Mouse (Mus musculus): ENCODE measurements around the gene Dcst2.

Gene Dcst2

DNA sequence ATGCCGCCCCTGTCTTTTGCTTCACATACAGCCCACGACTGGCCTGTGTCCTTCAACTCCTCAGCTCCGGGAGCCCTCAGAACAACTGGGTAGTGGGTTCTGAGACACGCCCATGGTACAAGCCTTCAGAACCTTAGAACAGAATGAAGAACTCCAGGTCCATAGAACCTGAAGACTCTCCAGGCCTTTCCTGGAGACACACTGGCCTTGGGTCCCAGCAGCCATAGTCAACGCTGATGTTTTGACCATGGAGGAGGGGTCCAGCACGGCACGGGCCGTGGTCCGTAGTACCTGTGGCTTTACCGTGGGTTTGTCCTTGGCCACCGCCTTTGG is 3.3 kb downstream of the Dcst2 start, which contains the start of gene Dcst1:
TSS of gene Dcst1 (minus strand) at position 101 of the 333 bp plus-strand sequence.
- no peak for DNase-seq

DNA sequence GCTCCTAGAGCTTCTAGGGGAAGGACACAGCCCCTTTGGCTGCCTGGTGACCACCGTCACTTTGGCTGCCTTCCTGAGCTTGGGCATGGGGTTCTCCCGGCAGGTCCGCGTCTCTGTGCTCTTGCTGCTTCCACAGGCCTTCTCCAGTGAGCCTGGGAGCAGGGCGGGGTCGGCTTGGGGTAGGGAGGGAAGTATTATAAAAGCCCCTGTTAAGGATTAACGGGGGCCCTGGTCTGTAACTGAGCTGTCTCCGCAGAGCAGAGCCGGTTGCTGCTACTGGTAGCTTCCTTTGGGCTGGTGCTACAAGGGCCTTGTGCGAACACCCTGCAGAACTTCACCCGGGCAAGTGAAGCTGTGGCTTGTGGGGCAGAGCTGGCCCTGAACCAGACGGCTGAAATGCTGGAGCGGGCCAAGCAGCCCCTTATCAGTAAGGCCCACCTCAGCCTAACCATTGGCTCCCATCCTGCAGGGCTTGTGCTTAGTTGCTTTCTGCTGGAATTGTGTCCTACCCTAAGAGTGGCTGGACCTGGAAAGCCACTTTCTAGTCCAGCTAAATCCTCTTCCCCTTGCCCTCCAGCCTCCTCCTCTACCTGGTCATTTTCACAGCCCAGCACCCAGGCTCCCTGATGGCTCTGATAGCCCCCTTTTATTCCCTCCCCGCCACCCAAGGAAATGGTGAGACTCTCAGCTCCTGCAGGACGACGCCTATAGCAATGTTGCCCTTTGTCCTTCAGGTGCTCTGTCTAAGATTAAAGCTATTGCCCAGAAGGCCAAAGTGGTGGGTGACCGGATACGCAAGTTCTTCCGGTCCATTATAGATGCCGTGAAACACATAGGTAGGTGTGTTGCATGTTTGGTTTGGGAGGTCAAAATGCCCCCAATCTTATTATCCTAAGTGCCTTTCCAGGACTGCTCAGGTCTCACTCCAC is 4.0 kb downstream of the Dcst2 start:
- no peak for DNase-seq

DNA sequence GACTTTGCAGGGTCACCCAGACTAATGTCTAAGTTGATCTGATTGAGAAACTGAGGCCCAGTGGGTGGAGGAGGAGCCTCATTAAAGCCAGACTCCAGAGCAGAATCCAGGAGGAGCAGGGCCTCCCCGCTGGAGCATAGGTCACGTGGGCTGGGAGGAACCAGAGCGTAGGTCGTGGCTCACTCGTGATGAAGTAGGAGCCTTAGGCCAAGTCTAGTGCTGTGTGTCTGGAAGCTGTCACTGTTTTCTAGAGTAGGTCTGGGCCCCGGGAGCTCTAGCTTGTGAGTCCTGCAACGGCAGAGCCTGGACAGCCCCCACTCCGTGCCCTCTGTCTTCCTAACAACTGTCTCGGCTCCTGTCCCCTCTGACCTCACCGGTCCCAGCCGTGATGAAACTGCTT is 5.6 kb downstream of the Dcst2 start:
- DNase-seq, result no peak

DNA sequence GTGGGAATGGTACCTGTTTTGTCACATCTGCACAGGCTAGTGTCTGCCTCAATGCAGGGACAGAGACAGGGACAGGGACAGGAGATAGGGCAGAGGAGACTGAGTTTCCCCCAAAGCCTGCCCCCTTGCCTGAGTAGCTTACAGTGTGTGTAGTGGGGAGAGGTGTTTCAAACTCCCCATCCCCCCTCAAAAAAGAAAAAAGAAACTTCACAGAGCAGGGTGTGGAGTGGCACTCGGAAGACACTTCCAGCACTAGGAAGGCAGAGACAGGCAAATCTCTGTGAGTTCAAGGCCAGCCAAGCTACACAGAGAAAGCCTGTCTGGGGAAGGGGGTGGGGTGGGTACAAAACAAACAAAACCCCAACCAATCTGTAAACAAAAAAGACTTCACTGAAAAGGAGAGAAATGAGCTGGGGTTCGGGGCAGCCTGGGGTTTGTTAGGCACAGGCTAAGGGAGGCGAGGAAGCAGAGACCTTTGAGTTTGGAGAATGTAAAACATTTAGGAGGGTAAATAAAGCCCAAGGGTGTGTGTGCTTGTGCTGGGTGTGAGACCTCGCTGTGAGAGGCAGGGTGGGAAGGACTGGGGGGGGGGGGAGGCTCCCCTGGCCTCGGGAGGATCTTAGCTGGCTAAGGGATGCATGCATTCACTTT is 11.9 kb downstream of the Dcst2 start:
- DNase-seq, result no peak

DNA sequence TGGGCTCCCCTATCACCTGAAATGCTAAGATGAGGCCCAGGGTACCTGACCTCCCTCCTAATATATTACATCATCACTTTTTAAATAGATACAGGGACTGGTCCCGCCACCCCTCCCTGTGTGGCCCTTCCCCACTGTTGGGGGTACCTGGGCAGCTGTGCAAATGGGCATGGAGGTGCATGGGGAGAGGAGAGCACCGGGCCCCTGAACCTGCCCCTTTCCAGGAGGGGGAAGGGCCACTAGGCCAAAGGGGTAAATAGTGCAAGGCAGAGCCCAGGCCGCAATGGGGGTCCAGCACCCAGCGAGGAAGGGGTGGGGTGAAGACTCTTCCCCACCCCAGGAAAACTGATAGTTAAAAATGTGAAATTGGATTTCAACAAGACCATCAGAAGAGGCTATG is 16.1 kb downstream of the Dcst2 start:
- DNase-seq, result no peak

DNA sequence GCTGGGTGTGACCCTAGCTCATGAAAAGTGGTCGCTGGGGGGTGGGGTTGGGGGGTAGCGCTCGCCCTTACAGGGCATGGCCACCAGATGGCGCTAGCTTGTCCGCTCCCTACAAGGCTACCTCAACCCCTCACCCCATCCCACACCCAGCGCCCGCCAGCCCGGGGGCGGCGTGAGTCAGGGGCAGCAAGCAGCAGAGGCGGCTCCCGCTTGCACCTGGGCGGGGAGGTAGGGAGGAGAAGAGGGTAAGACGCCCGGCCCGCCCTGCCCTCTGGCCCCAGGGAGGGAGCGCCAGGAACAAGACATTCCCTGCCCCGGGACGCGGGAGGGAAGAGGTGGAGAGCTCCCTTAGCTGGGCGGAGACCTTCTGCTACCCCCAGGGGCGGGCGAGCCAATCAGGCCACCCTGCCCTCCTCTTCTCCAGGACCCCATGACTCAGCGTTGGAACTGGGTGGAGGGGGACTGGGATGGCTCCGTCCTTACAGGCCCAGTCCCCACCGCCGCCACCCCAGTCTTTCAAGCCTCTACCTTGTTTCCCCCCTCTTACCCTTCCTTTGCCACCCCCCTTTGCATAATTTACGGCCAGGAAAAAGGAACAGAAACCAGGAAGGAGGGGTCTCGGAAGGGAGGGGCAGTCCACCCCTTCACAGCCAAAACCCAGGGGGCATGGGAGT is 16.8 kb downstream of the Dcst2 start:
- DNase-seq, result peak; percentile 87 to 89

DNA sequence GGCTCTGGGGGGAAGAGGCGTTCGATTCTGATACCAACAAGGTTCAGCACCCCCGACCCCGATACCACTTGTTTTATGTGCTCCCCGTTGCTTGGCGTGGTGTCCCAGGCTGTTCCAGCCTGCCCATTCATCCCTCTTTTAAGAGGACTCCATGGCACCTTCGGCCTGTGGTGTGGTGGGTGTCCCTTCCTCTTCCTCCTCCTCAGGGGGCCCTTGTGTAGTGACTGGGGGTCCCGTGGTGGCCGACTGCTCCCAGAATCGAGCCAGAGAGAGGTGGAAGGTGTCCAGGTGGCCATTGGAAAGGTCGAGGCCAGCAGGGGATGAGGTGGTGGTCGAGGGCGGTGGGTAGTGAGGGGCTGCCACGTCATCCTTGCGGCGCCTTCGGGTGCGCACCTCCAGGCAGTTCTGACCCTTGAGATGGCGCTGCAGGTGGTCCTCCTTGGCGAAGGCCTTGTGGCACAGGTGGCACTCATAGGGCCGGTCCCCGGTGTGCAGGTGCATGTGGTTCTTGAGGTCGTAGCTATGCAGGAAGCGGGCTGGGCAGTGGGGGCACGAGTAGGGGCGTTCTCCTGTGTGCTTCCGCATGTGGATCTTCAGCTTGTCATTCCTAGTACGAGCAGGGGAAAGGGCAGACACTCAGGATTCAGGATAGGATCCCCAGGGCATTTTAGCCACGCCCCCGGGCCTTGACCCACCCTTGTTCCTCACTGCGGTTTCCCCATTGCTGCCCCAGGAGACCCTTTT is 17.8 kb downstream of the Dcst2 start:
- DNase-seq, result peak in 1 of 2 experiments; percentile 20

DNA sequence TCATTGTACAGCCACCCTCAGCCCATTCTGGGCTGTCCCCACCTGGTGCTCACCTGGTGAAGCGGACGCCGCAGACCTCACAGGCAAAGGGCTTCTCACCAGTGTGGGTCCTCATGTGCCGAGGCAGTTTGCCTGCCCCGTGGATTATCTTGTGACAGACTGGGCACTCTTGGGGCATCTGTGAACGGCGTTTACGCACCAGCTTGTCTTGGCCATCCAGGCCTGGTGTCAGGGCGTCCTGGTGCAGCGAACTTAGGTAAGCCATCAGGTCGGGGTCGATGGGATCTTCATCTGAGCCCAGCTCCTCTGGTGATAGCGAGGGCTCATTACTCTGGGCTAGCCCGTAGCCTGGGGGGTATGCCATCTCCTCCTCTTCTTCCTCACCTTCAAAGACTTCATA is 18.5 kb downstream of the Dcst2 start:
- no peak for DNase-seq

DNA sequence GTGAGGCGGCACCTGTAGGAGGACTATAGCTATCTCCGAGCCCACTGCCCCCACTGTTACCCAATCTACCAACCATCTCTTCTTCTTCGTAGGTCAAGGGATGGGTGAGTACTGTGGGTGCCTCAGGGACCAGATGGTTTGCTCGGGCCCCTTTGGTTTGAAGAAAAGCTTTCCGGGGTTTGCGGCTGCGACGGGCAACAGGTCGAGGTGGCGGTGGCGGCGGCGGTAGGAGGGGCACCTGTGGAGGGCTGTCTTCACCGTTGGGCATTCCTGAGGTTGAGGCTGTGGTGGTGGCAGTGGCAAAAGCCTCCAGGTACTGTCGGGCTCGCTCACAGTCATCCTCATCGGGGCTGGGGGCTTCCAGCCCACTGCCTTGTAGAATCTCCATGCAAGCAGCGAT is 18.9 kb downstream of the Dcst2 start:
- DNase-seq, result no peak

DNA sequence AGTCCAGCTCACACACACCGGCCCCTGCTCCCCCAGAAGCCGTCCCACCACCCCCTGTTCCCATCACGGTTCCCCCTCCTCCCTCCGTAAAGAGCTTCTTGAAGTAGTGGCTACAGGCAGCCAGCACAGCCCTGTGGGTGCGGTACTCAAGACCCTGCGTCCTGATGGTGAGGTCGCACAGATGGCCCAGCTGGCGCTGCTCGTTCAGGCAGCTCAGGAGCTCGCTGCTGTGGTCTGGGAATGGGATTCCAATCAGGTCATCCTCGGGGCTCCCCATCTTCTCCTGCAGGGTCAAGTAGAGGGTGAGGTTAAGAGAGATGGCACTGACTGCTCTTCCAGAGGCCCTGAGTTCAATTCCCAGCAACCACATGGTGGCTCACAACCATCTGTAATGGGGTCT is 19.5 kb downstream of the Dcst2 start:
- peak in 1 of 2 experiments; percentile 27 for DNase-seq

DNA sequence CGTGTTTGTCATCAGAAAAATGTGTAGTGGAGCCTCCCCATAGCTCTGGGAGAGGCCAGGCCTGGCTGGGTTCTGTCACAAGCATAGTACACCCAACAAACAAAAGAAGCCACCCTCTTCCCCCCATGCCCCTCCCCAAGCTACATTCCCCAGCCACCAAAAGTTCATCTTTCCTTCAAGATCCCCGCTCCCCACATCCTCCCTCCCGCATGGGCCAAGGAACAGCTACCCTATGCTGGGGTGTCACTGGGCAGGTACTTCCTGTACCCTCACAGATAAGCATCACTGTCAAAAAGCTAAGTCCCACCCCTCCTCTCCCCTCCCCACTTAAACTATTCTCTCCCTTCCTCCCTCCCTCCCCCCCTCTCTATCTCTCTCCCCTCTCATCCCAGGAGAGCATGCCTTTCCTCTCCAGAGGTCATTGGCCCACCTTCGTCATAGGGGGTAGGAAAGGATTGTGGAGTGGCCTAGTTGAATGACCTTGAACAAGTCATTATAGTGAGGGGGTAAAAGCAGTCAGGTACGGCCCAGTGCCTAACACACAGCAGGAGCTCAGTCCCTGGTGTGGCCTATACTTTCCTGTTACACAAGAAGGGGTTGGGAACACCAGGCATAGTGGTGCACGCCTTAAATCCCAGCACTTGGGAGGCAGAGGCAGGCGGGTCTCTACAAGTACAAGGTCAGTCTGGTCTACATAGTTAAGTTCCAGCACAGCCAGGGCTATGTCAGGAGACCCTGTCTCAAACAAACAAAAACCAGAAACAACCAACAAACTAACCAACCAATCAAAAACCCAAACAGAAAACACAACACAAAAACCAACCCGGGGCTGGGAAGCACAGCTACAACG is 20.5 kb downstream of the Dcst2 start:
- no peak for DNase-seq

DNA sequence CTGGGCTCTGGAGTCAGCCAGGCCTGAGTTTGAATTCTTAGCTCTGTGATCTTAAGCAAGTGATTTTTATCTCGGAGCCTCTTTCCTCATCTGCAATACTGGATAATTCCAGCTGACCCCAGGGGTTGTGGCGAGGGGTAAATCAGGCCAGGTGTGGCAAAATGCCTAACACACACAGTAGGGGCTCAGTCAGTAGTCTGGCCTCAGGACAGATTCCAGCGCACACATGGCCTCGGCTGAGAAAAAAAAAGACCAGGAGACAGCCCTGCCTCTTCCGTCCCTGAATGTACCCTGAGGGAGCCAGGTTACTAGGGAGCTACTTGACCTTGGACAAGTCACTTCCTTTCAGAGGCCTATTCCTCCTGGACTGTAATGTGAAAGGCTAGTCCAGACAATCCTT is 21.2 kb downstream of the Dcst2 start:
- DNase-seq, result no peak

DNA sequence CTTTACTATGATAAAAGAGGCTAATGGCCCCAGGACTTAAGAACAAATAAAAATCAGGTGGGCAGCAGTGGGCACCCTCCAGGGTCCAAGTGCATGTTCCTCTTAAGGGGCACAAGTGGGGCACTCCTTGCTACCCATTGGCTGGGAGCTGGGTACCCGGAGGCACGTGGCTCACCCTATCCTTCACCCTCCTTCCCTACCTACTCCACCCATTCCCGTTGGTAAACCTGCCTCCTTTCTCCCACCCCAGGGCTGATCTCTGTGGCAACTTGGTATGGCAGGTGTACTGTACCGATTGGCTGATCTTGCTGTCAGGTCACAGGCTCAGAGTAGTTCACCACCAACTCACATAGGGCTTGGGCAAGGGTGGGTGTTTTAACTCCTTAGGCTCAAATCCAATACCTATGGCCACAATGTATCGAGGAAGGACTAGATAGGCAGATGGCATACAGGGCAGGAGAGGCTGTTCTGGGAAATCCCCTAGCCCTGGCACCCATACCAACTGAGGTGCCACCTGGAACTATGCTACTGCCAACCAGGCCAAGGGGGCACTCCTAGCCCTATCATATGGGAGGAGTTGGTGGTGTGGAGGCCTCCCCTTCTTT is 22.0 kb downstream of the Dcst2 start:
- DNase-seq, result peak in 1 of 2 experiments; percentile 23

DNA sequence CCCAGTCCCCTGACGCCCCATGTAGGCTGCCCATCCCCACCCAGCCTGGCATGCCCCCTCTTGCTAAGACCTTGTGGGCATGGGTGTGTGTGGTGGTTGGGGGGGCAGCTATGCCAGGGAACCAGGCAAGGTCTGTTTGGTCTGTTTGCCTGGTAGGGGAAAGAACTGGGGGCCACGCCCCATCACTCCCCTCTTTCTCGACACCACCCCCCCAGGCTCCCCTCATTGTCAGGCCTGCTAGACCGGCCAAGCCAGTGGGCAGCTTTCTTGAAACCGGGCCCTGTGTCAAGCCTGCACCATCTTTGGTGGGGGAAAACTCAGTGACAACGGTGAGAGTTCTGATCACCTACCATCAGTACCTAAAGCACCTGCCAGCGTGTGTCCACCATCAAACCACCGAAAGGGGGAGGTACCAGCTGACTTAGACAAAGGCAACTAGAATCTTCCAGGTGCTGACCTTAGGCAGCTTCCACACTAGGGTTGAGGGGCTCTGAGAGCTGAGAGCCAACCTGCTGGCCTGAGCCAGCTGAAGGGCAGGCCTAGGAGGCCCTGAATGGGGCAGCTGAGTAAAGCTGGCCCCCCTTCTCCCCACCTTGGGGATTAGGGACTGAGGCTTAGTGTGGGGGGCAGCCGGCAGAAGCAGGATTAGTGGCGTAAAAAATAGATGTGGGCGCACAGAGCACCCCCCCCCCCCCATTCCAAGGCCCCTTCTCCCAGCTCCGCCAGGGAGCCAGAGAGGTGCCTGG is 22.7 kb downstream of the Dcst2 start:
- DNase-seq, result no peak

DNA sequence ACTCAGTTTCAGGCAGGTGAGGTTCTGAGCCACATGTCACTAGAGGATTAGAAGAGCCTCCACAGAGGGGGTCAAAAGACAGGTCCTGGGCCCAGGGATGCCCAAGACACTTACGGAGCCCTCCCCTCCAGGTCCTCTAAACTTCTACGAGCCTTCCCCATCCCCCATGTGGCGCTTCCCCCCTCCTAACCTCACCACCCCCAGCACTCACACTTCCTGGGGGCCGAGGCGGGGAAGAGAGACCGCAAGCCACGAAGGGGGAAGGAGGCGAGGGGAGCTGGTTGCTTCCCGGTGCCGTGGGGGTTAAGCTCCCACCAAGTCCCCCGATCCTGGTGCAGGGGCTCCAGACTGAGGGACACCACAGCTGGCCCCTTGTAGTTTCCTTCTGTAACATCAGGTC is 23.7 kb downstream of the Dcst2 start:
- DNase-seq, result no peak

DNA sequence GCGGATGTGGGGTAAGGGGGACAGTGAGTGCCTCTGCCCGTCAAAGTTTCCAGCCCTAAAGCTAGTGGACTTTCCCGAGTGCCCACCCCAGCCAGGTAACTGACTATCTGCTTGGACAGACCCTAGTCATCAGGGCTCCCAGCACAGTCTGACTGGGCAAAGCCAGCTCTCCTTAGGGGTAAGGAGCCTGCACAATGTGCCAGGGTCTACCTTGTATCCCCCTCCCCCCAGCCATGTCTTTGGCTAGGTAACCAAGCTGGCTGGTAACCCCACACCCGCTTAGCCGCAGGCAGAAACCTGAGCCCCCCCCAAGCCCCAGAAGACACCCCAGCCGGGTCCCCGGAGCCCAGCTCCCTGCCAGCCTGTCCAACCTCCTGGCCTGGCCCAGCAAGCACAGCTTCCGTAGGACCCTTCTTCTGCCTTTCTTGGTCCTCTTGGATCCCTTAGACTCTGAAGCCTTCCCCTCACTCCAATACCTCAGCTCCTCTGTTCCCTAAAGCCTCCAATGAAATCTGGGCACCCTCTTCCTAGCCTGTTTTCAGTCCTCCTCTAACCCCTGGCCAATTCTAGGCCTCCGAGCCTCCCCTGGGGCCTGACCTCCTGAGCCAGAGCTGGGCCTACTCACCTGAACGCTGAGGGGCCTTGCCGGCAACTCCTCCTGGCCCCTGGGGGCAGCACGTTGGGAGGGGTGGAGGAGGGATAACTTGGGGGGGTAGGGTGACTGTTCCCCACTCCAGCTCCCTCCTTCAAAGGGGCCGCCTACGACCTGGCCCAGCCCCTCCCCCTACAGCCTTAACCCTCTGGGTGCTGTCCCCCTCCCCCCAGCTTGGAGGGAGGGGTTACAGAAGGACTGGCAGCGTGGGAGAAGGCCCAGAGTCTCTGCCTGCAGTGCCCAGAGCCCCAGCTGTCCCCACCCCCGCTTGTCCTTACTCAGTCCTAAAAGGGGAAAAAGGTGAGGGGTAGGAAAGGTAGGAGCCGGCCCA is 25.0 kb downstream of the Dcst2 start:
- DNase-seq, result peak in 1 of 2 experiments; percentile 36

DNA sequence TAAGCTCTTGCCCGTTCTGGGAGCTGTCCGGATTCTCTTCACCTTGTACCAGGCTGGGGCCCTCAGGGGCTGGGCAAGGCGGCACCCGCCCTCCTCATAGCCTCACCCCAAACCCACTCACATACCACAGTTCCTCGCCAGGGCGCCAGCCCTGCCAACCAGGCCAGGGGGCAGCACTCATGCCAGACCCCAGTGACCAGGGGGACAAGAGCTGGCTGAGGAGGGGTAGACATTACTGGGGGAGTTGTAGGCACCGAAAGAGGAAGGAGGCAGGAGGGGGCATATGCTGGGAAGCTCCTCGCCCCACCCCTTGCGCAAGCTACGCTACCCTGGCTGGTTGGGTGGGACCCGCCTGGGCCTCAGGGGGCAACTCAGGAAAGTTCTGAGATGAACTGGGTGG is 25.9 kb downstream of the Dcst2 start:
- peak in 1 of 2 experiments; percentile 41 for DNase-seq

DNA sequence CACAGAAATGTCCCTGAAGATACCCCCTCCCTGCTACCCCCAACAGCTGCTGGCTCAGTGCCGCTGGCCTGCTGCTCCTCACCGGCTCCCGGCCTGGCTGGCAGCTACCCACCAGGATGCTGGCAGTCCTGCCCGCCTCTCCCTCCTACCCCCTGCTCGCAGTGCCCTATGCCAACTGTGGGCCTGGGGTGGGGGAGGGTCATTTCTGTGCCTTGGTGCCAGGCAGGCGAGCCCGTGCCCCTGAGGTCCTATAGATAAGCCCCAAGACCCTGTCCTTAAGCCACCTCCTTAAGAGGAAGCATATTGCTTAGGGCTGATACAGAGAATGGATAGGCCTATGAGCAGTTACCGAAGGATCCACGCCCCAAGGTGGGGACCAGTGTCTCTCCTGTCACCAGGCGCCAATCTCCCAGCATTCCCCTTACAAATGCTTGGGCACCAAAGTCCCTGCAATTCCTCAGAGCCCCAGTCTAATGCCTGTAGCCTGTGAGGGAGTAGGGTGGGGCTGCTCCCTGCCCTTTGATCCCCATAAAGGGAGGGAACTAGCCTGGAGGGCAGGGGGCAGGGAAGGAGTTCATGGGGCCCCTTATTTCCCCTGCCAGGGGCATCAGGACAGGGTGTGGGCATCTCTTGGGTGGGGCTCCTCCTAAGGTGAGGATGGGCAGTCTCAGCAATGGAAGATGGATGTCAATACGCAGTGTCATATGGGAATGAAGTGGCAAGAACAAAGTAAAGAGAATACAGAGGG is 26.5 kb downstream of the Dcst2 start:
- peak; percentile 65 to 76 for DNase-seq
